Mouse (Mus musculus): ENCODE measurements around the gene Col5a1.

DNA sequence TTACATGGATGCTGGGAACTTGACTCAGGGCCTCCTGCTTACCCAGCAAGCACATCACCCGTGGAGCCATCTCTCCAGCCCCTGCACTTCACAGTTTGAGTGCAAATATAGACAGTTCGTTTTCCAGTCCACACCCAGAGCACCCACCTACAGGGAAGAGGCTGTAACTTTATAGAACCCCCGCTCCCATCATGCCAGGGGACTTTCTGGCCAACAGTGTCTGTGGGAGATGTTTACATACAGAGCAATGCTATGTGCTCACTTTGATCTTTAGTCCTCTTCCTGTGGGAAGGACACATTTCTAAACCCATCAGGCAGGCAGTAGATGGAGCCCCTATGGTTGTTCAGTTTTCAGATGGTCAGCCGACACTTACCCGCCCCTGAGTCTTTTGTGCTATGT lies 180.5 kb downstream of the Col5a1 start:
- TF ChIP-seq CTCF (IDR thresholded peaks at IDR 0.05; ENCODE audit: low read depth, low read length): no peak
- TF ChIP-seq GATA2 (IDR thresholded peaks at IDR 0.05; ENCODE audit: borderline replicate concordance, low read depth, low read length): no peak
